Mouse (Mus musculus) G1E (cell line): Measurements from ENCODE around the gene Ccdc187. TPM values are rescaled to one million over a fixed set of nuclear protein-coding genes. Genes with fewer than 3 reads are reported as not detected.

Experiments
- ATAC-seq: 2 replicates; pipeline ENCODE4 v1.8.0; 2016; ENCODE audit warnings: mild to moderate bottlenecking; ENCODE audit not compliant: insufficient number of reproducible peaks, poor library complexity, low FRiP score, severe bottlenecking; ENCODE audit errors: extremely low read depth
- DNase-seq: peaks from one replicate; pipeline ENCODE4 v3.0.0; 2012; ENCODE audit warnings: low spot score
- H3K27me3 ChIP-seq: 2 replicates; pipeline ENCODE4 v1.6.1; 2012; ENCODE audit warnings: mild to moderate bottlenecking, low read length, inconsistent platforms; ENCODE audit not compliant: insufficient read depth
- H3K36me3 ChIP-seq: replicated peaks from 2 replicates; pipeline ENCODE3; 2012; ENCODE audit warnings: mild to moderate bottlenecking, inconsistent platforms
- H3K4me1 ChIP-seq: 2 replicates; pipeline ENCODE4 v1.6.1; 2012; ENCODE audit warnings: low read depth, low read length, inconsistent platforms, mixed read lengths; ENCODE audit not compliant: insufficient read depth
- H3K4me3 ChIP-seq: 2 replicates; pipeline ENCODE4 v1.5.1; 2012; ENCODE audit warnings: low read depth, mild to moderate bottlenecking, inconsistent platforms, low read length, moderate library complexity, mixed read lengths
- H3K9me3 ChIP-seq: replicated peaks from 2 replicates; pipeline ENCODE4 v1.6.1; 2012; ENCODE audit warnings: inconsistent platforms
- CTCF ChIP-seq: IDR thresholded peaks from 2 replicates; pipeline ENCODE4 v1.5.1; 2012; ENCODE audit warnings: low read depth, low read length, inconsistent platforms, mixed read lengths
- GATA1 ChIP-seq: IDR thresholded peaks from 2 replicates; pipeline ENCODE4 v1.6.1; 2012; ENCODE audit warnings: borderline replicate concordance, low read length, inconsistent platforms, mixed read lengths
- GATA2 ChIP-seq: IDR thresholded peaks from 2 replicates; pipeline ENCODE4 v1.6.1; 2012; ENCODE audit warnings: low read depth, low read length, inconsistent platforms, borderline replicate concordance
- POLR2AphosphoS5 ChIP-seq: IDR thresholded peaks from 2 replicates; pipeline ENCODE4 v1.6.1; 2012; ENCODE audit warnings: low read depth, low read length, inconsistent platforms; ENCODE audit not compliant: insufficient replicate concordance
- TAL1 ChIP-seq: conservative IDR thresholded peaks from 2 replicates; pipeline ENCODE4 v1.6.1; 2012; ENCODE audit warnings: low read depth, low read length, inconsistent platforms, mixed read lengths
- polyA plus RNA-seq: library from polyadenylated mRNA; stranded (reverse); fragments of >175 nt; gene quantifications from 2 replicates; pipeline ENCODE4 v1.2.3, GENCODE M21; 2012
- total RNA-seq, 2 experiments: library from RNA; stranded (forward) in 1 of 2; stranded (reverse) in 1 of 2; fragments of 200-1000 nt in 1 of 2; fragments of >200 nt in 1 of 2; fragmentation: Nextera tagmentation in 1 of 2; gene quantifications; 2 replicates each; pipeline ENCODE4 v1.2.3; 2014 to 2017

Gene Ccdc187
- total and polyA plus RNA-seq, 3 experiments: 0.11 TPM; not detected in 2

DNA sequence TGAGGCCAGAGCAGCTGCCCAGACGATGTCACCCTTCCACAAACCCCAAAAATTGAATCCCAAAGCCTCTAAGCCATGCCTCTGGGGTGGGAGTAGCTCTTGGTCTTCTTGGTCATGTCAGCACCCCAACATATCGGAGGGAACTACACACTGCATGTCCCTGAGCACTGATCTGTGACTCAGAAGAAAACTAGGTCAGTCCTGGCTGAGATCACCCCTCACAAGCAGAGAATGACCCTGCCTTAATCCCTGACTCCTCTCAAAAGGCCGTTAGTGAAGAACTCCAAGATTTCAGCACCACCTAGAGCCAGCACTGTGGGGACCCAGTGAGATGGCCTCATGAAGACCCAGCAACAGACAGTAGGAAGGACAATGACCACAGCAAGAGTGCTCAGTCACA lies 26.1 kb downstream of the Ccdc187 start:
- DNase-seq: no peak
- TF ChIP-seq CTCF (no peak), GATA1 (no peak), GATA2 (no peak)
- Histone ChIP-seq H3K4me3 (no peak overlapping the region), H3K36me3 (no peaks in the 10 kb centered on the region), H3K9me3 (no peaks in the 10 kb centered on the region), H3K27me3 (peaks cover 62% of the 10 kb centered on the region), H3K4me1 (0 out of 2 replicates have a peak, but pooled peaks cover 3% of the 10 kb centered on the region)
- no peak for ATAC-seq

DNA sequence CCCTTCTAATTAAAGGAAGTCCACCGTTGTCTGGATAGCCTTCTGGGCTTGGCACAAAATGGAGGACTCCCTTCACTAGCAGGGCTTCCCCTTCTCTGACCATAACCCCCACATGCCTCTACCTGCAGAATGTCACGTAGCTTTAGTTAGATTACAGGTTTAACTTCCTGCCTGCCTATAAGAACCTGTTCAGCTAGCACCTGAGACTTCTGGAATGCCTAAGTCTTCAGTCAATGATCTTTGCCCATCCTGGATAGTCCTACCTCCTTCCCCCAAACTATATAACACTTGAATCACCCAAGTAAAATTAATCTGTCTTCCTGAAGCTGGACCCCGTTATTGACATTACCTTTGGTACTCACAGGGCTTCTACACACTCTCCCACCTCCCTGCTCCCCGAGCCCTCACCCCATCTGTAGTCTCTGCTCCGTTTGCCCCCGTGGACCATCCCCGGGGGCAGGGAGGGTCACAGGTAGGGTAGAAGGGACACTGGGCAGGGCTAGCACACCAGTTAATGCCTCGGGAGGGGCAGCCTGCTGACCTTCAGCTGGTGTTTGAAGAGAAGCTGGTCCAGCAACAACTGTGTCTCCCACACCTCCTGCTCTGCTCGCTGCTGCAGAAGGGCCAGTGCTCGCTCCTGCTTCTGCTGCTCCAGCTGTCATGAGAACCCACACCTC lies 28.2 kb downstream of the Ccdc187 start:
- H3K4me1 ChIP-seq: 0 out of 2 replicates have a peak, but pooled peaks cover 3% of the 10 kb centered on the region
- DNase-seq (no peak), ATAC-seq (no peak)
- H3K9me3 ChIP-seq: no peaks in the 10 kb centered on the region
- TF ChIP-seq TAL1 (no peak), CTCF (no peak)
- H3K27me3 ChIP-seq: peaks cover 43% of the 10 kb centered on the region
- no peak overlapping the region for H3K4me3 ChIP-seq
- no peaks in the 10 kb centered on the region for H3K36me3 ChIP-seq

DNA sequence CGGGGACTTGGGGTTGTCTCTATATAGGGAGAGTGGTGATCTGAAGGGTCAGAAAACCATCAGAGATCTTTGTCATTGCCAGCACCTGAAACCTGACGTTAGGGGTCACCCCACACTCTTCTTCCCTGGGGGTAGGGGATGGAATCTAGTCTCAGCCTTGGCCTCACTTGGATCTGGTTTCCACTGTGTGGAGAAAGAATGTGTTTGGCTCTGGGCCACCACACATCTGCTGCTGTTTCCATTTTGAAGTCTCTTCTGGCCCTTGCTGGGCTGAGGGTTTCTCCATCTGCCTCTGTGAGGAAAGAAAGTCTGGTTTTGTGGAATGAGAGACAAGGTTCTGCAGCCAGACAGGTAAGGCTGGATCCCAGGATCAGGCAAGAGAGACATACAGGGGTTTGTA lies 29.3 kb downstream of the Ccdc187 start:
- no peaks in the 10 kb centered on the region for H3K9me3 ChIP-seq
- TF ChIP-seq GATA2 (no peak), TAL1 (no peak), GATA1 (no peak), CTCF (no peak), POLR2AphosphoS5 (no peak)
- no peak for DNase-seq
- H3K27me3 ChIP-seq: peaks cover 36% of the 10 kb centered on the region
- no peak for ATAC-seq
- no peak overlapping the region for H3K4me3 ChIP-seq
- H3K4me1 ChIP-seq: 0 out of 2 replicates have a peak, but pooled peaks cover 3% of the 10 kb centered on the region
- no peaks in the 10 kb centered on the region for H3K36me3 ChIP-seq

DNA sequence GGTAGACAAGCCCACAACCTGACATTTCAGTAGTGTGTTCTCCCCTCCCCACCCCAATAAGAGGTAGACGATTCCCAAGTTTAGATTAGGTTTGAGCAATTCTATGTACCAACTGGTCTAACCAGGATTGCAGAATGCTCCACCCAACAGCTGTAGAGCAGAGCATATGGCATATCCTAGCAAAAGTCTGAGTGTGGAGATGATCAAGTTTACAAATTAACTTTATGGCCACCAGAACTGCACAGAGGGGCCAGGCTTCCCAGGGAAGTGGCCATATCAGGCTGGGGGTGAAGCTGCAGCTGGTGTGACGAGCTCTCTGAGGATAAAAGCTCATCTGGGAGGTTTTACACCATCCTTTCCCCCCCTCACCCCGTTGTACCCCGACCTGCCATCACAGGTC lies 29.7 kb downstream of the Ccdc187 start:
- H3K4me1 ChIP-seq: 0 out of 2 replicates have a peak, but pooled peaks cover 3% of the 10 kb centered on the region
- H3K36me3 ChIP-seq: no peaks in the 10 kb centered on the region
- TF ChIP-seq POLR2AphosphoS5: no peak
- no peak for TF ChIP-seq TAL1
- no peak for TF ChIP-seq GATA1
- no peak for TF ChIP-seq GATA2
- TF ChIP-seq CTCF: no peak
- no peak overlapping the region for H3K4me3 ChIP-seq
- DNase-seq (no peak), ATAC-seq (no peak)
- peaks cover 33% of the 10 kb centered on the region for H3K27me3 ChIP-seq
- no peaks in the 10 kb centered on the region for H3K9me3 ChIP-seq

DNA sequence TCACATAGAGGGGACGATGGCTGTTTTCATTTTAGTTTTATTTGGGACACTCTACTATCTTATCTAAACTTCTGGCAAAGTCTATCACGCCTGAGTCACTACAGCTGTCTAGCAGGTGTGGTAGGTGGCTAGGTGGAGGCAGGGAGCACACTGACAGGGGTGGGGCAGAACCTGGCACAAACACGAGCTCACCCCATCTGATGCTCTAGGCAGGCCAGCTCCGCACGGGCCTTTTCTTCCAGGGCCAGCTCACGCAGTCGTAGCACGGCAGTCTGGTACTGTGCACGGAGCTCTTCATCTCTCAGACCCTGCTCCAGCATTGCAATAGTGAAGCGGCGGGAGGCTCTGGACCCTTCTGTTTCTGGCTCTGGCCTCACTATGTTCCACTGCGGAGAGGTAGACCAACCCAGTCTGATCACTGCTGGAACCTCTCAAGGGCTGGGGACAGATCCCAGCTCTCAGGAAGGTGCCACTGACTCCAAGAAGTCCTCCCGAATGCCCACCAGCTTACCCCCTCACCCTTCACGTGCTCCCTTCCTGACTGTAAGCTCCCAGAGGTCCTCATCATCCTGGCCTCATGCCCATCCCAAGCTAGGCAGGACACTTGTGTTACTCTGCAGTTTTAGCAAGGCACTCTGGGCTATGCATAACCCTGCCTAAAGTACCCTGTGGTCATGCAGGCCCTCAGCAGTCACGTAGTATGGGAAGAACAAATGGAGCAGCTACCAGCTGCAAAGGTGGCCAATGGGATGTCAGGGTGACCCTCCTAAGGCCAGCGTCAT lies 36.9 kb downstream of the Ccdc187 start:
- Histone ChIP-seq H3K4me1 (no peaks in the 10 kb centered on the region), H3K9me3 (no peaks in the 10 kb centered on the region), H3K4me3 (no peak overlapping the region), H3K27me3 (peaks cover 61% of the 10 kb centered on the region), H3K36me3 (no peaks in the 10 kb centered on the region)
- no peak for TF ChIP-seq GATA1
- no peak for TF ChIP-seq POLR2AphosphoS5
- no peak for TF ChIP-seq TAL1
- no peak for TF ChIP-seq GATA2
- no peak for TF ChIP-seq CTCF
- DNase-seq (no peak), ATAC-seq (no peak)

DNA sequence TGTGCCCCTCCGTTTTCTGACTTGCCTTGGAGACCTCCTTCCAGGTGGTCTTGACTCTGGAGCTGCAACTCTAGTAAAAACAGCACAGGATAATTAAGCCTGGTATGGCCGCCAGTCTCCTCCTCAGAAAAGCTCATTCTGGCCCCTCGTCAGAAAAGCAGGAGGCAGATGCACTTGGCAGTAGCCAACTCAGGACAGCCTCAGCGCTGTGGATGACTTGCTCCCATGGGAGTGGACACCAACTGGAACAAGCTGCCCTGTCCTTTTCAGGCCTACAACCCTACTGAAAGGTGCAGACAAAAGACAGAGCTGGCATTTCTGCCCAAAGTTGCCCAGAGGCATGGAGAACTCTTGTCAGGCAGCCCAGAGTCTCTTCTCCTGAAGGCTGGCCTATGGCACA lies 39.5 kb downstream of the Ccdc187 start:
- ATAC-seq (no peak), DNase-seq (no peak)
- Histone ChIP-seq H3K4me3 (no peak overlapping the region), H3K27me3 (peaks cover 84% of the 10 kb centered on the region), H3K36me3 (no peaks in the 10 kb centered on the region), H3K9me3 (no peaks in the 10 kb centered on the region), H3K4me1 (no peaks in the 10 kb centered on the region)
- TF ChIP-seq TAL1 (no peak), GATA2 (no peak), CTCF (no peak), GATA1 (no peak), POLR2AphosphoS5 (no peak)
